Mouse (Mus musculus) left cerebral cortex, postnatal 14 days (tissue): ENCODE measurements at regions not wholly inside any gene's neighbourhood (a gene's known extent, or its start where the extent isn't known, plus 50 kb on each side); places are given as distances from the start of the nearest gene placed in this dataset.

Experiments
- DNase-seq, 2 experiments: peaks; one replicate each; pipeline ENCODE4 v3.0.0; 2021 to 2022; ENCODE audit warnings: low spot score in 2 of 2, mixed read lengths in 1 of 2
- intact Hi-C: fragments of 180-260 bp; cut with DNase I; formaldehyde crosslinking; loops from one replicate; pipeline ENCODE4 v1.15.1; 2025

GRCm38 (mm10) chr12:30647511-30647910 is 63.3 kb downstream of the Tmem18 start:
- intact Hi-C loops: no loop called here
- no peak for DNase-seq

- DNase-seq: peak; percentile 58 to 65
- intact Hi-C loops: no loop called here
Observed at GRCm38 (mm10) chr12:30651506-30651905, 67.3 kb downstream of the Tmem18 start.

GRCm38 (mm10) chr12:30654347-30655075 is 70.3 kb downstream of the Tmem18 start:
- DNase-seq: no peak
- intact Hi-C loops: no loop called here

GRCm38 (mm10) chr12:30655076-30655421 is 70.8 kb downstream of the Tmem18 start:
- intact Hi-C loops: no loop called here
- DNase-seq: no peak

GRCm38 (mm10) chr12:30678826-30679225 is 94.6 kb downstream of the Tmem18 start:
- intact Hi-C loops: no loop called here

GRCm38 (mm10) chr12:30690038-30690437 is 105.8 kb downstream of the Tmem18 start:
- no peak for DNase-seq
- intact Hi-C loops: loop anchor here (5.0 kb wide), 1 partner anchor 93 kb away; no protein-coding TSS in a partner anchor

More at GRCm38 (mm10) chr12:30678826-30679225, 94.6 kb downstream of the Tmem18 start:
- no peak for DNase-seq

GRCm38 (mm10) chr12:30693540-30693939 is 109.3 kb downstream of the Tmem18 start:
- no peak for DNase-seq
- intact Hi-C loops: loop anchor here (5.0 kb wide), 1 partner anchor 96 kb away; no protein-coding TSS in a partner anchor

- DNase-seq: peak; percentile 62 to 68
- intact Hi-C loops: loop anchor here (5.0 kb wide), 1 partner anchor 81 kb away; no protein-coding TSS in a partner anchor
Observed at GRCm38 (mm10) chr12:30698256-30698655, 114.0 kb downstream of the Tmem18 start.

- intact Hi-C loops: no loop called here
Observed at GRCm38 (mm10) chr12:30703691-30704090, 119.5 kb downstream of the Tmem18 start.

GRCm38 (mm10) chr12:30707271-30707670 is 123.0 kb downstream of the Tmem18 start:
- DNase-seq: no peak
- intact Hi-C loops: no loop called here

More at GRCm38 (mm10) chr12:30703691-30704090, 119.5 kb downstream of the Tmem18 start:
- no peak for DNase-seq

GRCm38 (mm10) chr12:30708635-30709181 is 124.5 kb downstream of the Tmem18 start:
- peak in 1 of 2 experiments; percentile 6 for DNase-seq
- intact Hi-C loops: no loop called here

- no peak for DNase-seq
- intact Hi-C loops: no loop called here
Observed at GRCm38 (mm10) chr12:30710554-30710953, 126.3 kb downstream of the Tmem18 start.

- DNase-seq: no peak
- intact Hi-C loops: no loop called here
Observed at GRCm38 (mm10) chr12:30726747-30727146, 142.5 kb downstream of the Tmem18 start.

GRCm38 (mm10) chr12:30729437-30729836 is 145.2 kb downstream of the Tmem18 start:
- intact Hi-C loops: no loop called here
- DNase-seq: peak in 1 of 2 experiments; percentile 6

- no peak for DNase-seq
- intact Hi-C loops: no loop called here
Observed at GRCm38 (mm10) chr12:30767621-30768020, 116.5 kb upstream of the Alkal2 start.

GRCm38 (mm10) chr12:30793371-30793770 is 90.8 kb upstream of the Alkal2 start:
- DNase-seq: no peak
- intact Hi-C loops: no loop called here

GRCm38 (mm10) chr12:30816096-30816495 is 68.0 kb upstream of the Alkal2 start:
- intact Hi-C loops: no loop called here
- DNase-seq: no peak

GRCm38 (mm10) chr12:30831383-30831782 is 52.7 kb upstream of the Alkal2 start:
- intact Hi-C loops: no loop called here
- DNase-seq: no peak
